Comparison of ENCODE assay signal across 29 mouse cellular contexts in the genomic region with DNA sequence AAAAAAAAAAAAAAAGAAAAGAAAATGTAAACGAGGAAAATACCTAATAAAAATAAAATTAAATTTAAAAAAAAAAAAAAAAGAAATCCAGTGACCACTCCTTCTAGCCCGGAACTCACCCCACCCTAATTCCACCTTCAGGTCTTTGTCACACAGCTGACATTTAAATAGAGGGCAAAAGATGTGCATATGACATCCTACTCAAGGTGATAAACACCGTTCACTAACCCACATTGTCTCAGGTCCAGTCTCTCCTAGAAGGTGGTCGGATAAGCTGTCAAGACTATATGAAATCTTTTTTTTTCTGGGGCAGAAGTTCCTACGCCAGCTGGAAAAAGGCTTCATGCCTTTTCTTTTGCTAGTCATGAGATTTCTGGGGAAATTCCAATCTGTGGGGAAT.
"Had no signal": no experiment of that assay in that cellular context is flagged by ENCODE, and none has a peak within 500 bp of the region (broad histone marks: within the 10 kb centered on the region; RNA-seq: fewer than 3 reads in every experiment).

No protein-coding gene starts in this region.

- H3K9me3 ChIP-seq: heart, embryonic 13.5 days; heart, embryonic 15.5 days; hindbrain, embryonic 10.5 days; hindbrain, embryonic 12.5 days; hindbrain, embryonic 13.5 days; hindbrain, embryonic 15.5 days; intestine, embryonic 15.5 days; kidney, embryonic 15.5 days had no signal

- H3K4me1 ChIP-seq: heart, embryonic 13.5 days; heart, embryonic 15.5 days; hindbrain, embryonic 10.5 days; hindbrain, embryonic 12.5 days; hindbrain, embryonic 13.5 days; hindbrain, embryonic 15.5 days; intestine, embryonic 15.5 days; kidney, embryonic 15.5 days had no signal

- H3K36me3 ChIP-seq: heart, embryonic 13.5 days; heart, embryonic 15.5 days; hindbrain, embryonic 10.5 days; hindbrain, embryonic 12.5 days; hindbrain, embryonic 13.5 days; hindbrain, embryonic 15.5 days; intestine, embryonic 15.5 days; kidney, embryonic 15.5 days had no signal

- H3K9ac ChIP-seq: heart, embryonic 13.5 days; heart, embryonic 15.5 days; hindbrain, embryonic 12.5 days; hindbrain, embryonic 13.5 days; hindbrain, embryonic 14.5 days; hindbrain, embryonic 15.5 days; intestine, embryonic 15.5 days; kidney, embryonic 15.5 days had no signal

- H3K4me3 ChIP-seq: heart, embryonic 13.5 days; heart, embryonic 15.5 days; hindbrain, embryonic 10.5 days; hindbrain, embryonic 12.5 days; hindbrain, embryonic 13.5 days; hindbrain, embryonic 15.5 days; intestine, embryonic 15.5 days; kidney, embryonic 15.5 days; layer of hippocampus, adult 2 months; left cerebral cortex, adult 2 months had no signal

- H3K27ac ChIP-seq: heart, embryonic 13.5 days; heart, embryonic 15.5 days; hindbrain, embryonic 10.5 days; hindbrain, embryonic 12.5 days; hindbrain, embryonic 13.5 days; hindbrain, embryonic 14.5 days; hindbrain, embryonic 15.5 days; hindbrain, postnatal 0 days; intestine, embryonic 15.5 days; kidney, embryonic 15.5 days; kidney, postnatal 0 days; layer of hippocampus, adult 2 months; left cerebral cortex, adult 2 months had no signal

- DNase-seq: heart, postnatal 10 days; heart, postnatal 14 days; heart, postnatal 36 days; heart, postnatal 4 days; kidney, adult 11 months; kidney, adult 18-20 months; kidney, adult 2 months; kidney, adult 8-10 months; kidney, adult 9 months; kidney, postnatal 10 days; kidney, postnatal 14 days; kidney, postnatal 25 days; kidney, postnatal 36 days; kidney, postnatal 4 days; layer of hippocampus, adult 9-11 months; layer of hippocampus, postnatal 36 days had no signal
